Comparison of ENCODE assay signal across 33 mouse cellular contexts in genomic region chr17:17391823-17392222, GRCm38 (mm10). TPM values are rescaled to one million over a fixed set of nuclear protein-coding genes. Genes with fewer than 3 reads are reported as not detected.
DNase-seq lines count a peak whose midpoint lies in the region; ATAC-seq and TF ChIP-seq lines count a peak whose summit lies in the region.
"Had no signal": no experiment of that assay in that cellular context is flagged by ENCODE, and none has a peak within 500 bp of the region (broad histone marks: within the 10 kb centered on the region; RNA-seq: fewer than 3 reads in every experiment).

No protein-coding gene starts in this region.

- no peak overlapping the region for H3K4me3 ChIP-seq in forebrain, embryonic 15.5 days
- H3K4me3 ChIP-seq in forebrain, embryonic 11.5 days (ENCODE audit: low read depth, low read length): no peak overlapping the region
- no peak overlapping the region for H3K4me3 ChIP-seq in bone marrow macrophage, adult 2 months (ENCODE audit: insufficient read depth, low read length)
- H3K4me3 ChIP-seq: embryonic facial prominence, embryonic 10.5 days; embryonic facial prominence, embryonic 15.5 days; heart, embryonic 10.5 days; heart, embryonic 15.5 days; hindbrain, embryonic 13.5 days; limb, embryonic 10.5 days; limb, embryonic 15.5 days; liver, embryonic 13.5 days; midbrain, embryonic 12.5 days had no signal

- no peak for ATAC-seq in forebrain, embryonic 15.5 days (replicated peaks)
- ATAC-seq in forebrain, embryonic 11.5 days (replicated peaks; ENCODE audit: low FRiP score): no peak
- peak; percentile 54 for ATAC-seq in megakaryocyte progenitor cell, adult 5-6 weeks (replicated peaks; ENCODE audit: poor library complexity)
- ATAC-seq in erythroid progenitor cell, adult 5-6 weeks (replicated peaks; ENCODE audit: low FRiP score, poor library complexity, severe bottlenecking): no peak
- ATAC-seq: CD4-positive, CD25-positive, alpha-beta regulatory T cell, adult 4 months; forebrain, embryonic 16.5 days; intestine, embryonic 16.5 days; Patski had no signal

- H3K9me3 ChIP-seq in forebrain, embryonic 15.5 days: no peaks in the 10 kb centered on the region
- no peaks in the 10 kb centered on the region for H3K9me3 ChIP-seq in forebrain, embryonic 11.5 days (ENCODE audit: control insufficient read depth, low read length)
- H3K9me3 ChIP-seq: embryonic facial prominence, embryonic 10.5 days; embryonic facial prominence, embryonic 15.5 days; heart, embryonic 10.5 days; heart, embryonic 15.5 days; hindbrain, embryonic 13.5 days; limb, embryonic 10.5 days; limb, embryonic 15.5 days; liver, embryonic 13.5 days; midbrain, embryonic 12.5 days had no signal

- no peak overlapping the region for H3K4me2 ChIP-seq in forebrain, embryonic 15.5 days (replicated peaks)
- H3K4me2 ChIP-seq in forebrain, embryonic 11.5 days (ENCODE audit: low read depth, low read length, severe bottlenecking): no peak overlapping the region
- H3K4me2 ChIP-seq: embryonic facial prominence, embryonic 15.5 days; heart, embryonic 15.5 days; hindbrain, embryonic 13.5 days; limb, embryonic 15.5 days; liver, embryonic 13.5 days; midbrain, embryonic 12.5 days had no signal

- 88% methylated on average over 4 of the region's 4 CpGs for WGBS in forebrain, embryonic 15.5 days
- 95% methylated on average over 4 of the region's 4 CpGs for WGBS in forebrain, embryonic 11.5 days

- H3K27ac ChIP-seq in forebrain, embryonic 15.5 days (replicated peaks): peak overlapping the region; percentile 28
- no peak overlapping the region for H3K27ac ChIP-seq in forebrain, embryonic 11.5 days (ENCODE audit: low read depth, low read length)
- H3K27ac ChIP-seq in bone marrow macrophage, adult 2 months (ENCODE audit: insufficient read depth, low read depth, low read length): 0 out of 2 replicates have a peak overlapping the region, but pooled peaks have one; percentile 0
- H3K27ac ChIP-seq: embryonic facial prominence, embryonic 10.5 days; embryonic facial prominence, embryonic 15.5 days; heart, embryonic 10.5 days; heart, embryonic 15.5 days; hindbrain, embryonic 13.5 days; kidney, postnatal 0 days; limb, embryonic 10.5 days; limb, embryonic 15.5 days; liver, embryonic 13.5 days; midbrain, embryonic 12.5 days had no signal

- peaks cover 31% of the 10 kb centered on the region for H3K36me3 ChIP-seq in forebrain, embryonic 15.5 days
- peaks cover 5% of the 10 kb centered on the region for H3K36me3 ChIP-seq in forebrain, embryonic 11.5 days (ENCODE audit: control insufficient read depth, insufficient read depth, low read length)

- no peak overlapping the region for H3K9ac ChIP-seq in forebrain, embryonic 15.5 days (replicated peaks)
- H3K9ac ChIP-seq in forebrain, embryonic 11.5 days (ENCODE audit: low read length): no peak overlapping the region
- H3K9ac ChIP-seq: embryonic facial prominence, embryonic 15.5 days; heart, embryonic 15.5 days; hindbrain, embryonic 13.5 days; limb, embryonic 15.5 days; liver, embryonic 13.5 days; midbrain, embryonic 12.5 days had no signal

- TF ChIP-seq POLR2A in bone marrow macrophage, adult 2 months (IDR thresholded peaks at IDR 0.05; ENCODE audit: borderline replicate concordance, low read depth, low read length): no peak

- peaks cover 4% of the 10 kb centered on the region for H3K4me1 ChIP-seq in forebrain, embryonic 15.5 days
- H3K4me1 ChIP-seq in forebrain, embryonic 11.5 days (replicated peaks; ENCODE audit: control insufficient read depth, insufficient read depth, low read length): peaks cover 1% of the 10 kb centered on the region; the same call in 1 of the 2 replicates
- H3K4me1 ChIP-seq in bone marrow macrophage, adult 2 months (ENCODE audit: control insufficient read depth, insufficient read depth, low read length): peaks cover 7% of the 10 kb centered on the region
- H3K4me1 ChIP-seq: embryonic facial prominence, embryonic 10.5 days; embryonic facial prominence, embryonic 15.5 days; heart, embryonic 10.5 days; heart, embryonic 15.5 days; hindbrain, embryonic 13.5 days; limb, embryonic 10.5 days; limb, embryonic 15.5 days; liver, embryonic 13.5 days had no signal

- no peaks in the 10 kb centered on the region for H3K27me3 ChIP-seq in forebrain, embryonic 15.5 days
- H3K27me3 ChIP-seq in forebrain, embryonic 11.5 days (ENCODE audit: control insufficient read depth, insufficient read depth, low read length): no peaks in the 10 kb centered on the region
- H3K27me3 ChIP-seq: embryonic facial prominence, embryonic 15.5 days; heart, embryonic 15.5 days; hindbrain, embryonic 13.5 days; limb, embryonic 15.5 days; liver, embryonic 13.5 days; midbrain, embryonic 12.5 days; Patski had no signal

- no peak for TF ChIP-seq CTCF in bone marrow macrophage, adult 2 months (IDR thresholded peaks at IDR 0.05; ENCODE audit: low read depth, low read length)

- no peak for DNase-seq in forebrain, embryonic 11.5 days (ENCODE audit: low spot score)
- DNase-seq in A20 (ENCODE audit: low read depth, low spot score): peak; percentile 22
- DNase-seq in frontal cortex, adult 2 months (ENCODE audit: extremely low spot score in 1 of 2, low spot score in 1 of 2): no peak
- DNase-seq: adrenal gland, postnatal 14 days; cerebellum, adult 18-20 months; cerebellum, postnatal 10 days; gastrocnemius, postnatal 14 days; heart, adult 11 months; kidney, adult 8-10 months; kidney, postnatal 4 days; liver, embryonic 13.5 days; lung, adult 18-20 months; lung, postnatal 14 days; retina, postnatal 1 day; right cerebral cortex, postnatal 14 days had no signal

RNA-seq across cellular contexts. Expression of gene Lix1, which starts 10.6 kb away (rescaled TPM):
- polyA plus RNA-seq in forebrain, embryonic 15.5 days (2015; fragmentation: Nextera tagmentation; extraction: Ambion mirVana): 34.1 and 39.5 TPM in 2 replicates
- polyA plus RNA-seq in forebrain, embryonic 11.5 days (2014; fragmentation: Nextera tagmentation; extraction: Ambion mirVana): 89.3 and 106 TPM in 2 replicates
- not detected in 2 replicates for polyA plus RNA-seq in bone marrow macrophage, adult 2 months (2012; ENCODE audit: insufficient read depth, insufficient read length, missing spikeins)
- not detected in 2 replicates for total RNA-seq in megakaryocyte progenitor cell, adult 5-6 weeks (2015)
- total RNA-seq in megakaryocyte progenitor cell, adult 5-6 weeks (2017): not detected in 2 replicates
- not detected in 2 replicates for total RNA-seq in erythroid progenitor cell, adult 5-6 weeks (2015; ENCODE audit: low replicate concordance)
- not detected in 2 replicates for total RNA-seq in erythroid progenitor cell, adult 5-6 weeks (2017; ENCODE audit: low replicate concordance)
- polyA plus RNA-seq in frontal cortex, adult 2 months (2012; rRNA removed): 69.9 and 72.8 TPM in 2 replicates
- polyA plus RNA-seq: Patski; small intestine, adult 2 months had no signal

RNA-seq across cellular contexts. Expression of gene Riok2, which starts 17.7 kb away (rescaled TPM):
- 27.0 and 29.4 TPM in 2 replicates for polyA plus RNA-seq in forebrain, embryonic 15.5 days (2015; fragmentation: Nextera tagmentation; extraction: Ambion mirVana)
- 29.6 and 33.6 TPM in 2 replicates for polyA plus RNA-seq in forebrain, embryonic 11.5 days (2014; fragmentation: Nextera tagmentation; extraction: Ambion mirVana)
- polyA plus RNA-seq in bone marrow macrophage, adult 2 months (2012; ENCODE audit: insufficient read depth, insufficient read length, missing spikeins): 15.6 and 17.7 TPM in 2 replicates
- total RNA-seq in megakaryocyte progenitor cell, adult 5-6 weeks (2015): 44.1 and 53.1 TPM in 2 replicates
- total RNA-seq in megakaryocyte progenitor cell, adult 5-6 weeks (2017): 43.6 and 56.7 TPM in 2 replicates
- 1.7 and 8.6 TPM in 2 replicates for total RNA-seq in erythroid progenitor cell, adult 5-6 weeks (2015; ENCODE audit: low replicate concordance)
- total RNA-seq in erythroid progenitor cell, adult 5-6 weeks (2017; ENCODE audit: low replicate concordance): 10.8 and 13.2 TPM in 2 replicates
- 21.8 and 22.2 TPM in 2 replicates for polyA plus RNA-seq in frontal cortex, adult 2 months (2012; rRNA removed)

Comparison
In these comparisons a context has a peak if more than half of its experiments do, and no peak if none do; other contexts are left out.
1. RNA of gene Lix1, which starts 10.6 kb away (polyA plus RNA-seq): 89.3 to 106 TPM in forebrain, embryonic 11.5 days, 69.9 to 72.8 TPM in frontal cortex, adult 2 months and 34.1 to 39.5 TPM in forebrain, embryonic 15.5 days; not detected in bone marrow macrophage, adult 2 months; every median in the first group is over 10 times any median in the second.